Mouse (Mus musculus): Measurements from ENCODE around the gene Dolpp1.

DNA sequence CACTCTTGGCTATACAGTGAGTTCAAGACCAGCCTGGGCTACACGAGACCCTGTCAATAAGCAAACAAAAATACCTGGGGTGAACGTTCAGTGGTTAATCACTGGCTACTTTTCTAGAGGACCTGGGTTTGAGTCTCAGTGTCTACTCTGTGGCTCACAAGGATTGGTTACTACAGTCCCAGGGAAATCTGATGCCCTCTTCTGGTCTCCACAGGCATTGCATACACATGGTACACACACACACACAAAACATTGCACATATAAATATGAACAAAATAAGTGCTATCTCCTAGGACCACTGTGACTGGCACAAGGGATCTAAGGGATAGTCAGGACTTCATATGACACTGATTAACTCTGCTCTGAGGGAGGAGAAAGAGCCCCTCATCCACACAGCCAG, 3.1 kb upstream of the Dolpp1 start:
- TF ChIP-seq CTCF (IDR thresholded peaks at IDR 0.05; ENCODE audit: insufficient read depth, low read length) (no peak), POLR2A (IDR thresholded peaks at IDR 0.05; ENCODE audit: borderline replicate concordance, extremely low read depth, low read depth, low read length) (no peak)
